Mouse (Mus musculus) MEL (cell line): Measurements from ENCODE around the gene Cd276. TPM values are rescaled to one million over a fixed set of nuclear protein-coding genes. Genes with fewer than 3 reads are reported as not detected.

Experiments
- DNase-seq: peaks from one replicate; pipeline ENCODE4 v3.0.0; 2011; ENCODE audit warnings: low read depth, low spot score
- H3K27ac ChIP-seq: 2 replicates; pipeline ENCODE4 v1.5.1; 2012; ENCODE audit warnings: low read depth, mild to moderate bottlenecking, control low read depth, low read length, moderate library complexity; ENCODE audit not compliant: control insufficient read depth
- H3K27me3 ChIP-seq, 2 experiments: fragments of 150-350 bp in 1 of 2; sonication (generic) in 1 of 2; 2 replicates each; pipeline ENCODE4 v1.6.1; 2012; ENCODE audit warnings: low read length in 2 of 2, mild to moderate bottlenecking in 2 of 2, improper control_type of control experiment in 1 of 2, moderate library complexity in 1 of 2; ENCODE audit not compliant: insufficient read depth in 2 of 2, control insufficient read depth in 1 of 2
- H3K36me3 ChIP-seq, 2 experiments: 2 replicates each; pipeline ENCODE4 v1.6.1; 2012 to 2014; ENCODE audit warnings: low read length in 2 of 2, improper control_type of control experiment in 1 of 2, inconsistent platforms in 1 of 2, mild to moderate bottlenecking in 1 of 2; ENCODE audit not compliant: insufficient read depth in 2 of 2, control insufficient read depth in 1 of 2
- H3K4me1 ChIP-seq, 2 experiments: fragments of 150-350 bp in 1 of 2; sonication (generic) in 1 of 2; 2 replicates each; pipeline ENCODE4 v1.6.1; 2012; ENCODE audit warnings: low read length in 2 of 2, improper control_type of control experiment in 1 of 2, mild to moderate bottlenecking in 1 of 2; ENCODE audit not compliant: insufficient read depth in 2 of 2, control insufficient read depth in 1 of 2
- H3K4me3 ChIP-seq, 2 experiments: fragments of 150-350 bp in 1 of 2; sonication (generic) in 1 of 2; 2 replicates each; pipeline ENCODE4 v1.5.1; 2012; ENCODE audit warnings: low read depth in 2 of 2, low read length in 2 of 2, mild to moderate bottlenecking in 2 of 2, moderate library complexity in 2 of 2, control low read depth in 1 of 2, improper control_type of control experiment in 1 of 2; ENCODE audit not compliant: control insufficient read depth in 1 of 2, insufficient read depth in 1 of 2
- H3K79me2 ChIP-seq: 2 replicates; pipeline ENCODE4 v1.6.1; 2012; ENCODE audit warnings: mild to moderate bottlenecking, low read length, moderate library complexity; ENCODE audit not compliant: control insufficient read depth, poor library complexity, insufficient read depth
- H3K9ac ChIP-seq: 2 replicates; pipeline ENCODE4 v1.6.1; 2012; ENCODE audit warnings: low read depth, mild to moderate bottlenecking, control low read depth, low read length, moderate library complexity; ENCODE audit not compliant: control insufficient read depth, poor library complexity, severe bottlenecking
- H3K9me3 ChIP-seq: fragments of 150-350 bp; sonication (generic); replicated peaks from 2 replicates; pipeline ENCODE4 v1.6.1; 2012; ENCODE audit warnings: mild to moderate bottlenecking, low read length, improper control_type of control experiment, moderate library complexity; ENCODE audit not compliant: insufficient read depth
- CTCF ChIP-seq, 3 experiments: IDR thresholded peaks in 2 of 3; conservative IDR thresholded peaks in 1 of 3; 2 replicates each; pipeline ENCODE4 v1.5.1; 2011 to 2012; ENCODE audit warnings: low read length in 3 of 3, low read depth in 2 of 3, mild to moderate bottlenecking in 2 of 3, improper control_type of control experiment in 1 of 3, inconsistent platforms in 1 of 3, mixed read lengths in 1 of 3, moderate library complexity in 1 of 3; ENCODE audit not compliant: control insufficient read depth in 1 of 3, insufficient read depth in 1 of 3, poor library complexity in 1 of 3, severe bottlenecking in 1 of 3
- EP300 ChIP-seq, 2 experiments: IDR thresholded peaks; 2 replicates each; pipeline ENCODE4 v1.6.1; 2011; ENCODE audit warnings: improper control_type of control experiment in 2 of 2, low read length in 2 of 2, low read depth in 1 of 2, mild to moderate bottlenecking in 1 of 2
- ETS1 ChIP-seq: IDR thresholded peaks from 2 replicates; pipeline ENCODE4 v1.6.1; 2012; ENCODE audit warnings: low read depth, mild to moderate bottlenecking, inconsistent platforms, low read length, improper control_type of control experiment, moderate library complexity
- GABPA ChIP-seq: IDR thresholded peaks from 2 replicates; pipeline ENCODE4 v1.6.1; 2012; ENCODE audit warnings: low read depth, mild to moderate bottlenecking, inconsistent platforms, low read length, improper control_type of control experiment, moderate library complexity
- GATA1 ChIP-seq: IDR thresholded peaks from 2 replicates; pipeline ENCODE4 v1.6.1; 2011; ENCODE audit warnings: low read depth, low read length, improper control_type of control experiment
- HCFC1 ChIP-seq: IDR thresholded peaks from 2 replicates; pipeline ENCODE4 v1.6.1; 2012; ENCODE audit warnings: low read depth, mild to moderate bottlenecking, inconsistent platforms, low read length, improper control_type of control experiment, moderate library complexity
- JUND ChIP-seq: IDR thresholded peaks from 2 replicates; pipeline ENCODE4 v1.6.1; 2011; ENCODE audit warnings: low read depth, mild to moderate bottlenecking, improper control_type of control experiment, low read length
- MAFK ChIP-seq: IDR thresholded peaks from 2 replicates; pipeline ENCODE4 v1.6.1; 2011; ENCODE audit warnings: low read depth, mild to moderate bottlenecking, low read length, improper control_type of control experiment, borderline replicate concordance
- MAX ChIP-seq: IDR thresholded peaks from 2 replicates; pipeline ENCODE4 v1.6.1; 2011; ENCODE audit warnings: low read length, improper control_type of control experiment
- MAZ ChIP-seq: IDR thresholded peaks from 2 replicates; pipeline ENCODE4 v1.6.1; 2012; ENCODE audit warnings: low read depth, mild to moderate bottlenecking, inconsistent platforms, low read length, improper control_type of control experiment
- MYC ChIP-seq: IDR thresholded peaks from 2 replicates; pipeline ENCODE4 v1.6.1; 2011; ENCODE audit warnings: low read depth, mild to moderate bottlenecking, low read length, improper control_type of control experiment, moderate library complexity
- POLR2A ChIP-seq, 2 experiments: IDR thresholded peaks; 2 replicates each; pipeline ENCODE4 v1.6.1; 2011 to 2012; ENCODE audit warnings: low read length in 2 of 2, mild to moderate bottlenecking in 2 of 2, control low read depth in 1 of 2, improper control_type of control experiment in 1 of 2, low read depth in 1 of 2, moderate library complexity in 1 of 2; ENCODE audit not compliant: control insufficient read depth in 1 of 2, insufficient read depth in 1 of 2, poor library complexity in 1 of 2
- POLR2AphosphoS2 ChIP-seq: IDR thresholded peaks from 2 replicates; pipeline ENCODE4 v1.6.1; 2011; ENCODE audit warnings: low read length, improper control_type of control experiment
- RCOR1 ChIP-seq: IDR thresholded peaks from 2 replicates; pipeline ENCODE4 v1.6.1; 2012; ENCODE audit warnings: low read depth, mild to moderate bottlenecking, inconsistent platforms, low read length, improper control_type of control experiment
- SIN3A ChIP-seq: IDR thresholded peaks from 2 replicates; pipeline ENCODE4 v1.6.1; 2012; ENCODE audit warnings: low read length, improper control_type of control experiment, inconsistent platforms
- TBP ChIP-seq: IDR thresholded peaks from 2 replicates; pipeline ENCODE4 v1.8.0; 2011; ENCODE audit warnings: low read depth, low read length, improper control_type of control experiment
- TCF12 ChIP-seq: IDR thresholded peaks from 2 replicates; pipeline ENCODE4 v1.6.1; 2014; ENCODE audit warnings: low read depth, mild to moderate bottlenecking, inconsistent platforms, low read length, improper control_type of control experiment, moderate library complexity
- UBTF ChIP-seq: IDR thresholded peaks from 2 replicates; pipeline ENCODE4 v1.6.1; 2012; ENCODE audit warnings: low read depth, mild to moderate bottlenecking, inconsistent platforms, low read length, improper control_type of control experiment, moderate library complexity, borderline replicate concordance; ENCODE audit not compliant: insufficient read depth
- USF2 ChIP-seq, 2 experiments: IDR thresholded peaks; 2 replicates each; pipeline ENCODE4 v1.6.1; 2011 to 2012; ENCODE audit warnings: improper control_type of control experiment in 2 of 2, low read length in 2 of 2, borderline replicate concordance in 1 of 2, inconsistent platforms in 1 of 2, low read depth in 1 of 2, mild to moderate bottlenecking in 1 of 2; ENCODE audit not compliant: insufficient read depth in 1 of 2
- ZC3H11A ChIP-seq: IDR thresholded peaks from 2 replicates; pipeline ENCODE4 v1.6.1; 2012; ENCODE audit warnings: low read depth, mild to moderate bottlenecking, inconsistent platforms, low read length, improper control_type of control experiment
- ZNF384 ChIP-seq: IDR thresholded peaks from 2 replicates; pipeline ENCODE4 v1.6.1; 2012; ENCODE audit warnings: low read depth, mild to moderate bottlenecking, inconsistent platforms, low read length, improper control_type of control experiment
- polyA plus RNA-seq, 2 experiments: library from polyadenylated mRNA; stranded (reverse) in 1 of 2; unstranded in 1 of 2; fragments of >175 nt in 1 of 2; fragments of >200 nt in 1 of 2; gene quantifications; 2 replicates each; pipeline versions ENCODE4 v1.2.1 to v1.2.4; 2012; ENCODE audit warnings: low replicate concordance in 2 of 2, low read depth in 1 of 2; ENCODE audit not compliant: insufficient read length in 2 of 2, insufficient read depth in 1 of 2, missing spikeins in 1 of 2
- total RNA-seq: library from RNA; depleted of rRNA; stranded (reverse); fragments of 300-350 nt; gene quantifications from 2 replicates; pipeline ENCODE4 v1.2.3, GENCODE M21; 2012

Gene Cd276
- total and polyA plus RNA-seq, 3 experiments, result 0.12 to 3.6 TPM; not detected in 1

DNA sequence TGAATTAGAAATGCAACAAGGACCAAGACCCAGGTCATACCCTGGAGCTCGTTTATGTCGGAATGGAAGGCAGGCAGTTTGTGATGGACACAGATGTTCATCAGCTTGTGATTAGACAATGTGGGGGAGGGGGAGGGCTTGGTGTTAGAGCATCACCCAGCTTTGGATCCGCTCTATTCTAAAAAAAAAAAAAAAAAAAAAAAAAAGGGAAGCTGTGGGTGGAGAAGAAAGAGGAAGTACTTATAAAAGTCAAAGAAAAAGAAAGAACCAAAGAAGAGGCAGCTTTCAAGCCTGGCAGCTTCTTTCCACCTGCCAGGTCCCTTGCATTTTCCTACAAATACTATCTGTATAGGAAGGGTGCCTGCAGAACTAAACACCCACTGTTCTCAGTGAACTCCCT, 17.5 kb downstream of the Cd276 start:
- H3K9ac ChIP-seq, result peak overlapping the region; percentile 18; the same call in 1 of the 2 replicates
- peak; percentile 87 for DNase-seq
- H3K4me1 ChIP-seq, result peaks cover 6 to 30% of the 10 kb centered on the region in 2 experiments
- peaks cover 0 to 9% of the 10 kb centered on the region in 2 experiments; a peak in 2 of 4 replicates for H3K36me3 ChIP-seq
- no peaks in the 10 kb centered on the region for H3K79me2 ChIP-seq
- H3K4me3 ChIP-seq, result no peak overlapping the region
- H3K27ac ChIP-seq, result peak overlapping the region; percentile 50
- H3K9me3 ChIP-seq, result no peaks in the 10 kb centered on the region
- TF ChIP-seq MAFK, result no peak
- TF ChIP-seq HCFC1, result no peak
- TF ChIP-seq POLR2A (IDR thresholded peaks at IDR 0.05; ENCODE audit: control insufficient read depth in 1 of 2, insufficient read depth in 1 of 2, low read depth in 1 of 2, low read length in 2 of 2, poor library complexity in 1 of 2), result no peak
- TF ChIP-seq POLR2AphosphoS2, result no peak
- no peak for TF ChIP-seq UBTF
- TF ChIP-seq CTCF (IDR thresholded peaks at IDR 0.05 in 2 of 3, conservative IDR thresholded peaks at IDR 0.05 in 1 of 3; ENCODE audit: control insufficient read depth in 1 of 3, insufficient read depth in 1 of 3, low read depth in 2 of 3, low read length in 3 of 3, poor library complexity in 1 of 3, severe bottlenecking in 1 of 3), result no peak
- TF ChIP-seq GATA1, result 0 out of 2 replicates have a peak, but pooled peaks have one; percentile 25
- peak; percentile 58; the same call in 1 of the 2 replicates for TF ChIP-seq ETS1
- no peak for TF ChIP-seq MAZ
- peak; percentile 98 for TF ChIP-seq ZNF384
- peak; percentile 62; the same call in 1 of the 2 replicates for TF ChIP-seq RCOR1
- peak; percentile 12; the same call in 1 of the 2 replicates for TF ChIP-seq TCF12
- no peak for TF ChIP-seq ZC3H11A
- no peak for TF ChIP-seq MYC
- 0 out of 2 replicates have a peak, but pooled peaks have one; percentile 16 for TF ChIP-seq TBP
- TF ChIP-seq USF2 (IDR thresholded peaks at IDR 0.05; ENCODE audit: borderline replicate concordance in 1 of 2, insufficient read depth in 1 of 2, low read depth in 1 of 2, low read length in 2 of 2), result no peak
- peak; percentile 54 to 87; a peak in 3 of 4 replicates for TF ChIP-seq EP300 (IDR thresholded peaks at IDR 0.05; ENCODE audit: low read depth in 1 of 2, low read length in 2 of 2)
- no peak for TF ChIP-seq GABPA
- no peak for TF ChIP-seq MAX
- TF ChIP-seq SIN3A, result peak; percentile 37; the same call in 1 of the 2 replicates
- no peak for TF ChIP-seq JUND
- H3K27me3 ChIP-seq, result no peaks in the 10 kb centered on the region
